ENCODE assay signal across 7 mouse cellular contexts in genomic region chr6:5410697-5411391, GRCm38 (mm10). TPM values are rescaled to one million over a fixed set of nuclear protein-coding genes. Genes with fewer than 3 reads are reported as not detected.
DNase-seq lines count a peak whose midpoint lies in the region; ATAC-seq and TF ChIP-seq lines count a peak whose summit lies in the region.

No protein-coding gene starts in this region.

- peak; percentile 92 for DNase-seq in NIH3T3 (ENCODE audit: low read depth)
- peak; percentile 4 for DNase-seq in cerebellum, adult 11 months
- peak; percentile 64 for DNase-seq in forelimb bud, embryonic 11.5 days (ENCODE audit: low read depth, low spot score)
- DNase-seq in left cerebral cortex, adult 2 months (ENCODE audit: extremely low spot score in 1 of 2, low spot score in 2 of 2), result peak; percentile 48 to 62
- peak; percentile 77 for DNase-seq in mesoderm, embryonic 11.5 days (ENCODE audit: low read depth, low spot score)

- peaks cover 14% of the 10 kb centered on the region for H3K4me1 ChIP-seq in hindbrain, embryonic 12.5 days
- no peaks in the 10 kb centered on the region for H3K4me1 ChIP-seq in small intestine, adult 2 months (ENCODE audit: control insufficient read depth, insufficient read depth, insufficient read length, low read length)

- H3K36me3 ChIP-seq in hindbrain, embryonic 12.5 days, result no peaks in the 10 kb centered on the region
- no peaks in the 10 kb centered on the region for H3K36me3 ChIP-seq in small intestine, adult 2 months (ENCODE audit: control insufficient read depth, insufficient read depth, low read length)

- no peaks in the 10 kb centered on the region for H3K9me3 ChIP-seq in hindbrain, embryonic 12.5 days (replicated peaks)

- H3K27ac ChIP-seq in hindbrain, embryonic 12.5 days, result no peak overlapping the region
- no peak overlapping the region for H3K27ac ChIP-seq in left cerebral cortex, adult 2 months
- no peak overlapping the region for H3K27ac ChIP-seq in small intestine, adult 2 months (ENCODE audit: insufficient read depth, low read depth, low read length)

- TF ChIP-seq POLR2A in small intestine, adult 2 months (IDR thresholded peaks at IDR 0.05; ENCODE audit: low read depth, low read length), result no peak

- no peak overlapping the region for H3K9ac ChIP-seq in hindbrain, embryonic 12.5 days

- intact Hi-C loops in left cerebral cortex, adult 2 months (cut with DNase I), result loop anchor here (1.0 to 2.0 kb wide), 2 partner anchors 84 to 178 kb away; no protein-coding TSS in a partner anchor

- peak; percentile 91 for TF ChIP-seq CTCF in left cerebral cortex, adult 2 months (IDR thresholded peaks at IDR 0.05)
- peak; percentile 45; the same call in 1 of the 2 replicates for TF ChIP-seq CTCF in small intestine, adult 2 months (IDR thresholded peaks at IDR 0.05; ENCODE audit: extremely low read depth, insufficient read length, insufficient replicate concordance, low read depth, low read length)

- no peaks in the 10 kb centered on the region for H3K27me3 ChIP-seq in hindbrain, embryonic 12.5 days
- no peaks in the 10 kb centered on the region for H3K27me3 ChIP-seq in small intestine, adult 2 months (ENCODE audit: control insufficient read depth, insufficient read depth, low read length)

- no peak overlapping the region for H3K4me2 ChIP-seq in hindbrain, embryonic 12.5 days (replicated peaks)

- peak; percentile 47; the same call in 1 of the 2 replicates for ATAC-seq in hindbrain, embryonic 12.5 days (ENCODE audit: low FRiP score)

- no peak overlapping the region for H3K4me3 ChIP-seq in hindbrain, embryonic 12.5 days
- H3K4me3 ChIP-seq in left cerebral cortex, adult 2 months, result no peak overlapping the region
- no peak overlapping the region for H3K4me3 ChIP-seq in small intestine, adult 2 months (ENCODE audit: low read depth, low read length)

- 52% methylated on average over 6 of the region's 6 CpGs for WGBS in hindbrain, embryonic 12.5 days
- 36% methylated on average over 6 of the region's 6 CpGs for WGBS in small intestine, adult 2 months

RNA-seq across cellular contexts. Expression of gene Asb4, which starts 27.7 kb away (rescaled TPM):
- polyA plus RNA-seq in hindbrain, embryonic 12.5 days (2016; fragmentation: Nextera tagmentation; extraction: Ambion mirVana), result 18.7 and 28.8 TPM in 2 replicates
- 1 to 10 TPM in 1 of 2 experiments, under 1 TPM in 1; 0.25 to 1.1 TPM for total RNA-seq in left cerebral cortex, adult 2 months (2021)
- polyA plus RNA-seq in small intestine, adult 2 months (2012; rRNA removed), result 0.05 and 0.41 TPM in 2 replicates

Comparison
In these comparisons a context has a peak if more than half of its experiments do, and no peak if none do; other contexts are left out.
1. DNase-seq: peak in every context shown above with its lines; median percentile 92 in NIH3T3; 77 in mesoderm, embryonic 11.5 days; 64 in forelimb bud, embryonic 11.5 days; 55 in left cerebral cortex, adult 2 months; 4 in cerebellum, adult 11 months.
2. RNA of gene Asb4, which starts 27.7 kb away (polyA plus RNA-seq): 18.7 to 28.8 TPM in hindbrain, embryonic 12.5 days; 0.05 to 0.41 TPM in small intestine, adult 2 months; every median in the first group is over 10 times any median in the second.